Mouse (Mus musculus) regulatory T cell (primary cell): ENCODE data around the gene Atp13a4.

Source experiments
- in situ Hi-C: fragments of 300-600 bp; cut with MboI, MseI; formaldehyde crosslinking; loops from one replicate; pipeline ENCODE4 v1.15.1; 2025; ENCODE audit warnings: high pct_unique_total_duplicates

Gene Atp13a4

DNA sequence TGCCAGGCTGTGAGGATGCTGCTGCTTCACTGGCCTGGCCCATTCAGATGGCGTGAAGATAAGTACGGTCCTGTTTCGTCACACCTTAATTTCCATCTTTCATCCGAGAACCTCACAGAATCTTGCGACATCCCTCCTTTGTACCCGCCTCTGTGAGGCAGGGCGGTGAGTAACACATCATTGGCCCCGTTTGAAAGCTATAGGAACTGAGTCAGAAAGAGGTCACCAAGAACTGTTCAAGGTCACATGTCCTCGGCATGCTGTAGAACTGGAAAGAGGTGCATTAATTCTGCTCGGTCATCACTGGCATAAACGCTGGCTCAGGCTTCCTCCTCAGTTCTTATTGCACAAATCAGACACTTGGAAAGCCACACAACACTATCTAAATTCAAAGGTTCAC, at the start of gene Atp13a4:
Atp13a4 (minus strand) TSS at position 36 of the 400 bp plus-strand sequence.
- in situ Hi-C loops: no loop called here

DNA sequence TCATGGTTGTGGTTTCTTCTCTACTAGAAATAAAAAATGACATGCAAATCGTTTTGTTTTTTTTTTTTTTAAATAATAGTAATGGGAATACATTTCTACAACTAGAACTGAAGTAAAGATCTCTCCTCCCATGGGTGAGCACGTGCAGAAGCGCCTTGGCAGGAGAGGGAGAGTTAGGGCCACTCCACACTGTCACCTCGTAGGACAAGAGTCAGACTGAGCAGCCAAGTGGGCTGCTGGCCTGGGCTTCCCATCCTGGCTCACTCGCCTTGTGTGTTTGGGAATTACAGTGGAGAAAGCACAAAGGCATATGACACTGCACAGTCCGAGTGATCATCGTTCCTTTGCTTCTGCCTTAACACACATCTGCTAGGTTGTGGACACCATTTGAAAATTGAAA, 47.5 kb upstream of the Atp13a4 start:
- in situ Hi-C loops: no loop called here

DNA sequence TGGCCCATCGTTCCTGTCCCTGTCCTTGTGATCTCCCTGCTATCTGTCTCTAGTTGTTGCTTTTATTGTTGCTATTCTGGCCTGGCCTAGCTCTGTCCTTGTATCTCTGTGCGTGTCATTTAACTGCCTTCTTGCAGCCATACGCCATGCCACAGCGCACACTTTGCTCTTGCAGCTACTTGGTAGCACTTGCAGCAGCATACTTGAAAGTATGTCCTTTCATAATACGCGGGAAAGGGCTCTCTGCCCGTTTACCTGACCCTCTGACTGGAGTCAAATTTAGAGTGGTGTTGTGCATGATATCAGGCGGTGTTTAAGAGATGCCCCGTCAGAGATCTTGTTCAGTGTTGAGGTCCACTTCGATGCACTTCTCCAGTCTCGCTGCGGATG, 35.1 kb upstream of the Atp13a4 start:
- in situ Hi-C loops: loop anchor here (10.0 kb wide), 1 partner anchor 985 kb away; no protein-coding TSS in a partner anchor

DNA sequence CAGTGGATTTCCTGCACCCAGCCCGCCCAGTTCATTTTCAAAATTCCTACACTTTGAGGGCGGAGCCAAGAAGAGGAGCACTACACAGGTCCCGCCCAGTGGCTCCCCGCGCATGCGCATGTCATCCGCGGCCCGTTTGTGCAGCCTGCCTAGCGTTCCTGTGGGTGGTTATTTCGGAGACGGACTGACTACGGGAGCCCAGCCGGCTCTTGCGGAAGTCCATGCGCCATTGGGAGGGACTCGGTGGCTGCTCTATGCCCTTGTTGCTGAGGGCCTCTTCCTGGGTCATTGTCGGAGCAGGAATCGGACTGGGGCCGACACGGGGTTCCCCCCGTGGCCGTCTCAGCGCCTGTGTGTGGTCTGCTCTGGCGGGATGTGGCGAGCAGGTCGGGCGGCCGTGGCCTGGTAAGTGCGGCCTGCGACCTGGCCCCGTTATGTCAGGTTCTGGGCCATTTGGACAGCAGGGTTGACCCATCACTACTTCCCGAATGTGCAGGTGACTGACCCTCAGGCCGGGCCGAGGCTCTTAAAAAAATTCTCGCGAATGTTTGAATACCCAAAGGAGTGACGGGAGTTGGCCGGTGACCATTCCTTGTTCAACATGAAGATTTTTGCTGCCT, 34.6 kb upstream of the Atp13a4 start, which contains the start of gene Opa1:
Opa1 (plus strand) TSS at position 168 of the 620 bp plus-strand sequence.
- in situ Hi-C loops: loop anchor here (10.0 kb wide), 1 partner anchor 984 kb away; no protein-coding TSS in a partner anchor

DNA sequence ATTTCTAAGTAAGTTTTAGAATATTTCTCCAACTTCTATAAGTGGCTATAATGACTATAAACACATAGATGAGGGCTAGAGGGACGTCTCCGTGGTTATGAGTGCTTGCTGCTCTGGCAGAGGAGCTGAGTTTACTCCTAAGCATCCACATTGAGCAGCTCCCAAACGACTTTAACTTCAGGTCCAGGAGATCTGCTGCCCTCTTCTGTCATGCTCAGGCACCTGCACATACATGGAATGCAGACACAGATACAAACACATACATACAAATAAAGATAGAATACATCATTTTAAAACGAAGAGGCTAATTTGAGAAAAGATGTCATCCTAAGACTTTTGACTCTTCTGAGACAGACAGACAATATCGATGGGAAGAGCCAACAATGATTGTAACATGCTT, 31.0 kb upstream of the Atp13a4 start:
- in situ Hi-C loops: loop anchor here (10.0 kb wide), 1 partner anchor 981 kb away; no protein-coding TSS in a partner anchor

DNA sequence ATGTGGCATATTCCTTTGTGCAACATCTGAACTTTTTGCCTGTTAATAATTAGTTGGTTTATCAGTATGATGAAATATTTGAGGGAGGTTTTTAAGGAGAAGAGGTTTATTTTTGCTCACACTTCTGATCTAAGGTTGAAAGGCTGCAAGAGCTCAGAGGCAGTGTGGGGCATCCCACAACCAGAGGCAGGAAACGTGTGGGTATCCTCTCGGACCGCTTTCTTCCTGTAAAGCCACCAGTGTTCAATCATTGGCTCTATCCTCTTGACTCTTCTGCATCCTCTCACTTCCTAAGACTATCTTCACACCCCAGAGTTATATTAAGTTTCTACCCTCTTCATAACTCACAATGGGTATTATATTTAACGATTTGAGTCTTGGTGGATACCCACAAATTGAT, 29.3 kb upstream of the Atp13a4 start:
- in situ Hi-C loops: loop anchor here (10.0 kb wide), 1 partner anchor 979 kb away; no protein-coding TSS in a partner anchor

DNA sequence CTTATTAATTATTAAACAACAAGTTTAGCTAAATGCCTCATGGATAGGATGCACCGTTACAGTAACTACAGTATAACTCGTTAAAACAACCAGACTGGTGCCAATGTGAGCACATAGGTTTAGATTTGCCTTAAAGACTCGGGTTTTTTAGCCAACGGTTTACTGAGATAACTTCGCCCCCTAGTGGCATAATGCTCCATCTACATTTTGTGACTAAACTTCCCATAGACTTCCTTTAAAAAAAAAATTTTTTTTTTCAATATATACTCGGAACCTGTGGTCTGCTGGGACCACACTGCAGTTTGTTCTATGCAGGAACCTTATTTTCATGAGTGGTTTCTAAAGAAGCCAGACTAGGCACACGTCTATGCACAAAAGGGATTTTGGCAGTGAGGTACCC, 16.2 kb upstream of the Atp13a4 start:
- in situ Hi-C loops: loop anchor here (5.0 kb wide), 1 partner anchor 724 kb away; no protein-coding TSS in a partner anchor

DNA sequence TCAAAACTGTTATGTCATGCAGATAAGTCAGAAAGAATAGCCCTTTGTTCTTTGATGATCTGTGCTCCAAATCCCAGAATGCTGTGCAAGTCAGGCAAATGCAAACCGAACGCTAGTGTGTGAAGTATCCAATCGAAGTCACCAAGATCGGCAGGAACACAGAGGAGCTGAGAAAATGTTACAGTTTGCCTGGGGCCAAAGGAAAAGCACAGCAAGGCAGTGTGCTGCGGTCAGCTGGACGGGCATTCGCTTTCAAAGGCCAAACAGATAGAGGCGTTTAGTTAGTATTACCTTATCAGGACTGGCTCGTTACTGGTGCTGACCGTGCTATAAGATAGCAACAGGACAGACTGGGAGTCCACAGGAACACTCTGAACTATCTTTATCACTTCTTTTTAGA, 15.8 kb upstream of the Atp13a4 start:
- in situ Hi-C loops: loop anchor here (5.0 kb wide), 1 partner anchor 723 kb away; no protein-coding TSS in a partner anchor

DNA sequence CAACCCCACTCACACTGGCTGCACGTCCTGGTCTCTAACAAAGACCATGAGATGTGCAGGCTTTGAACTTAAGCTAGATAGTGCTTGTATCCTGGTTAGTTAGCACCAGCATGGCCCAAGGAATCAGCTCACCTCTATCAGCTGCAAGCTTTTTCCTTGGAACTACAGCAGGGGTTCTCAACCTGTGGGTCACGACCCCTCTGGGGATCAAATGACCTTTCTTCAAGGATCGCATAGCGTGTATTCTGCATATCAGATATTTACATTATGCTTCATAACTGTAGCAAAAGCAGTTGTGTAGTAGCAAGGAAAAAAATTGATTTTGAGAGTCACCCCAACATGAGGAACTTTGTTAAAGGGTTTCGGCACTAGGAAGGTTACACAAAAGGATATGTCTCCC, 15.0 kb upstream of the Atp13a4 start:
- in situ Hi-C loops: loop anchor here (5.0 to 10.0 kb wide), 2 partner anchors 105 to 722 kb away; no protein-coding TSS in a partner anchor

DNA sequence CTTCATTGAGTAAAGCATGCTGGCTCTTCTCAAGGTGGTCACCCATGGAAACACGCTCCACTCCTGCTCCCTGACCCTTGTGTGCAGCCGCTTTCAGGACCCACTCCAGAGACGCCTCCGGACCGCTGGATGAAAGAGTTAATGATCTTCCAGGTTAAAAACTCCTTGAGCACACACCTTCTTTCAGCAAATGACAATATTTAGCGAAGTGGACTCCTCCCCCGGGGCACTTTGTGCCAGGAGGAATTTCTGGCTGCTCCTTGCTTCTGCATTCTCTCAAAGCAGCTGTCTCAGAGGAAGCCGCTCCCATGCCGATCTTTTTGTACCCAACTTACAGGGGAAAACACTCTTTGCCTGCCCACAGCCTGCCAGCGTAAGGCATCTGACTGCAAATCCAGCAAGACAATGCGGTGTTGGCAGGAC, 3.4 kb downstream of the Atp13a4 start:
- in situ Hi-C loops: no loop called here

DNA sequence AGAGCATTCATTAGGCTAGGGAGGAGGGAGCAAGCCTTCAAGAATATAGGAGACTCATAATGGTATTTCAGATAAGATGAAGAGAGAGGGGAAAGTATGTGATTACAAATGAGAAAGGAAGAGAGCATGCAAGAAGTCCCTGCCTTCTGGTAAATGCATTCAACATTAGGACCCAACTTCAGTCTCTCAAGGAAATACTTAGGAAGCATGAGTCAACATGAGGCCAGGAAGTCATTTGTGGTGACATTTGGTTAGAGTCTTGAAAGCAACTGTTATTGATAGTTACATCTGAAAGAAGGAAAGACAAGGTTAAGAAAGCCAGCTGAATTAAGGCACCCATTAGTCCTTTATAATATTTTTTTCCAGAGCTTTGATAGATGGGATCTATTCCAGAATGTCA, 4.8 kb downstream of the Atp13a4 start:
- in situ Hi-C loops: no loop called here

DNA sequence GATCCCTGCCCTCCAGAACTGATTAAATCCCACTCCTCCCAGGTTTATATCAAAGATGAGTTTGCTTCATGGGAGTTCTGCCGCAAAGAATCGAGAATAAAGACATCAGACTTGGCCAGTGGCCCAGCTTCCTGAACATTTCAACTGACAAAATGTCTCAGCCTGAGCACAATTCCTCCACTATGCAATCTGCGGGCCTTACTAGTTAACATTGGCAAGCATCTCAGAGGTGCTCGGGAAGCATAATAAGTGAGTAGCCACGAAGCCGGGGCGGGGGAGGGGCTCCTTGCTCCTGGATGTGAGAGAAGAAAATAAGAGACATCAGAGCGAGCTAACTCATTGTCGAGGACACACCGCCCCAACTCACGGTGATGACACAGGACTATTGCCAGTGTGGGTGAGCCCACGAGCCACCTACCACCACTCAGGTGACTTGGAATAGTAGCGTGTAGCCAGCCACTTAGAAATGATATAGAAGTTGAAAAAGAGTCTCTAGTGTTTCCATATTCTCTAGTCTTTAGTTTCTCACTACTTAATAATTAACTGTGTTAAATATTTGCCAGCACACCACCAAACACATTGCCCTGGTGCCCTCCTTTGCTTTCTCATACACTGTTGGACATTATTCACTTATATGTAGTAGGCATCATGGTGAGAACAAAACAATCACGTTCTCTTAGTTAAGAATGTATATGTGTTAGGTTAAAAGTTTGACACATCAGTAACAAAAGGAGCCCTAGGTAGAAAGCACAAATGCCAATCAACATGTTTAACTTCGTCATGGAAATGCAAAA, 8.1 kb downstream of the Atp13a4 start:
- in situ Hi-C loops: no loop called here

DNA sequence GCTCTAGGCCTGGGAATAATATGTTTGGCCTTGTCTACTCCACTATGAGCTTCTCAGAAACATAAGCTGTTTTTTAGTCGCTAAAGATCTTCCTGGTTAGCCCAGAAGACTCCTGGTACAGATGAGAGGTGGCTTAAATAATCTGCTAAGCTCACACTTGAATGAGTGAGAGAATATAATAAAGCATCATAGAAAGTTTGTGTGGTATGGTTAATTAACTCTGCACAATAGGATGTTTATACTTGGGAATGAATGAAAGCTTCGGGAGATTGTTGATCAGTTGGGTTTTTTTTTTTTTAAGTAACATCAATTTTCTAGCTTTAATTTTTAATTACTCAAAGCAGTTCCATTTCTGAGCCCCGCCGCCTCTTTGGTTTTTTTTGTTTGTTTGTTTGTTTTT, 8.8 kb downstream of the Atp13a4 start:
- in situ Hi-C loops: no loop called here

DNA sequence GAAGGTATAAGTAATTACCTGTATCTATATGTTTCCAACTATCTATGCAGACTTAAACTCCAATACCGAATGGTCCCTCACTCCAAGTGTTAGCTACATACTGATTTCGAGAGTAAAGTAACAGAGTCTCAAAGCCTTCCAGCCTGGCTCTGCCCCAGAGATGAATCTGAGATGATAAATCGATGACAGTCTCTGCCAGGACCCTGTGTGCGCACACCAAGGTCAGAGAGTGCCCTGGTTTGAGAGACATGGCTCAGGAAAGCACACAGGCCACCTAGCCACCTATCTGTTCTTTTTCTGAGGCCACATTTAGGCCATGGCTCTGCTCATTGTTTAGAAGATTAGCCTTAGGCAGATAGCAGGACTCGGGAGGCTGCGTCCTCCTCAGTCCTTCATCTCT, 11.0 kb downstream of the Atp13a4 start:
- in situ Hi-C loops: no loop called here

DNA sequence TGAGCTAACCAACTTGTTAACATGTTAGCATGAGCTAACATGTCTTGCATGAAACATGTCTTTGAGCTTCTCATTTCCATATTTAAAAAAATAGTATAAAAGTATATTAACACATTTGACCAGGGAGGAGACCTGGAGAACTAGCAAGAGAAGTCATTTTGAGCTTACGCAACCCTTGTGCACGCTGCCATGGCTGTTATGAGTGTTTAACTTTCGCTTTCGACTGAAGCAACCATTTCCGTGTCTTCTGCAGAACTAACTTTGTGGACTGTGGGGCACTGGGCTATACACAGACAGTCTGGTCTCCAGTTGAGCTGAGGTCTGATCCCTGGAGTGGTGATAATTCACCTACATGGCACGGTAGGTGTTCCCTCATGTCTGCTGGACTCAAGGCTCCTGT, 17.6 kb downstream of the Atp13a4 start:
- in situ Hi-C loops: no loop called here

DNA sequence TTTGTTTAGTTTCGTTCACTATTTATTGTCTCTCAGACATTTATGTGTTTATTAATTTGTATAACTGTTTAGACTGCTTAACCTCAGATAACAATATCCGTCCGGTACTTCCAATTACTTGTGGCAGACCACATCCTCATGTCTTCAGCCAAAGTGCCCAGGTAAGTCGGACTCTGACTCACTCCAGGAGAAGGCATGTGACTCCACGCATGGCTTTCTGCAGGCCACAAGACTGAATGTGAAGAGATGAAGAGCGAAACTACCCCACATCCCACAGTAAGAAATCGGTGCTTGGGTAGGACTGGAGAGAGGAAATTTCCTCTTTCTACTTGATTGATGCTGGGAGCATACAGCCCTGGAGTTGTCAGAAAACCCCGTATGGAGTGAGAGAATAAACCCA, 18.1 kb downstream of the Atp13a4 start:
- in situ Hi-C loops: no loop called here

DNA sequence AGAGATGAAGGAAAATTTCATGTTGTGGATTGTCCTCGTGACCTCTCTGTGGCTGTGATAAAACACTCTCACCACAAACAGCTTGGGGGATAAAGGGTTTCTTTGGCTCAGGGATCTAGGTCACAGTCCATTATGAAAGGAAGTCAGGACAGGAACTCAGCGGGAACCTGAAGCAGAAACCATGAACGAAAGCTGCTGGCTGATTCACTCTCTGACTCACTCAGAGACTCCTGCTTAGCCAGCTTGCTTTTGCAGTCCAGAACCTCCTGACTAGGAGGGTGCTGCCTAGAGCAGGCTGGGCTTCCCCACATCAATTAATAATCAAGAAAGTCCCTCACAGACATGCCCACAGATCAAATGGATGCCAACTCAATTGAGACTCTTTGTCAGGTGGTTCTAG, 32.2 kb downstream of the Atp13a4 start:
- in situ Hi-C loops: no loop called here

DNA sequence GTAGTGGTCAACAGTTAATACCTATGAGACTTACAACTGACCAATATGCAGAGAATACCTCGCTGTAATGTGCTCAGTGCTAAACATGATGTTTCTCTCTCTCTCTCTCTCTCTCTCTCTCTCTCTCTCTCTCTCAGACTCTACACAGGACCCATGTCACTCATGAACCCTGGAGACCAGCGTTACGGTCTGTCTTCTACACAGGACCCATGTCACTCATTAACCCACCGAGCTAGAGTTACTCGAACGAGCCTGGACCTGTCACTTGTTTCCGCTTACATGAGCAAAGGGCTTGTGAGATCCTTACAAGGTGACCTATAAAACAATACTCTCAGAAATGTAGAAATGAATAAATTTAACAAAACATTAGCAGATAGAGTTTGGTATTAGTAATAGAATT, 33.9 kb downstream of the Atp13a4 start:
- in situ Hi-C loops: no loop called here

DNA sequence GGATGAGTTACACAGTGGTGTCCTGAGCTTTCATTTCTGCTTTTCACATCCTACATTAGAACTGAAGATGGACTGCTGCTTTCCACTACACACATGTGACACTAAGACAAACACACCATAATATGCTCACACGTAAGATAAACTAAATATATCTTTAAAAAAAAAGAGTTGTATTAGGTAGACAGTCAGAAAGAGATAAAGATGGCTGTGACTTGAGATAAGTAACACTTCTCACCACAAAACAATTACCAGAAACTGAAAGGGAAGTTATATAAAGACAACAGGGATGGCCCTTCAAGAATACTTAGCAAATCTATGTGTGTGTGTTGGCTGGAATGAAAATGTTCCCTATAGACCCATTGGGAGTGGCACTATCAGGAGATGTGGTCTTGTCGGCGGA, 34.8 kb downstream of the Atp13a4 start:
- in situ Hi-C loops: no loop called here

DNA sequence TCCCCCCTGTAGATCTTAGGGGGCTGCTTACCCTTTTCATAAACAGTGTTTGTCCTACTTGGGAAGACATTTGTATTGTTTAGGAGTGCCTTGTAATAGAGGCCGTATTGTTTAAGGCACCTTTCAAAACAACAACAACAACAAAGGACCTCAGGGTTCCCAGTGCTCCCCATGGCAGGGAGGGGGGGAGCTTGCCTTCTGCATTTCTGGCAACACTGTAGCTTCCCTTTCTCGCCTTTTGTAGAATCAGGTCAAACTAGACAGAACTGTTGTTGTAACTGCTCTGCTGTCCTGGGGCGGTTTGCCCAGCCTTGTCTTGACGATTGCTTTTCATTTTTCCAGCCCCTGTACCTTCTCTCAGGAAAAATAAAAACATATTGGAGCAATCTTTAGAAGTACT, 40.0 kb downstream of the Atp13a4 start:
- in situ Hi-C loops: no loop called here

DNA sequence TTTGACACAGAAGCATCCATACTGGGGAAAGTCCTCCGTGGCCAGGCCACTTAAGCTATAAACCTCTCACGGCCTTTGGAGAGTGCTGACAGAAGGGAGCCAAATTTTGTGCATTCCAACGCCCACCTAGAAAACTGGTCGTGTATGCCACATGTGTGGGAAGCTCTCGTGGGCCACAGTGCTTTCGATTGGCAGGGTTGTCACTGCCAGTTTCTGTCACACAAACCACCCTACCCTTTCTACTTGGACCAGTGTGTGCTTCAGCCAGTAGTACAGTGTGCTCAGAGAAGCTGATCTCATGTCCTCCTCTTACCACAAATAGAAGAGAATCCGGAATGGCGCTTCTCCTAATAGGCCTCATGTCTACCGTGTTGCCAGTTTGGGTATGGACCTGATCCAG, 40.5 kb downstream of the Atp13a4 start:
- in situ Hi-C loops: no loop called here

DNA sequence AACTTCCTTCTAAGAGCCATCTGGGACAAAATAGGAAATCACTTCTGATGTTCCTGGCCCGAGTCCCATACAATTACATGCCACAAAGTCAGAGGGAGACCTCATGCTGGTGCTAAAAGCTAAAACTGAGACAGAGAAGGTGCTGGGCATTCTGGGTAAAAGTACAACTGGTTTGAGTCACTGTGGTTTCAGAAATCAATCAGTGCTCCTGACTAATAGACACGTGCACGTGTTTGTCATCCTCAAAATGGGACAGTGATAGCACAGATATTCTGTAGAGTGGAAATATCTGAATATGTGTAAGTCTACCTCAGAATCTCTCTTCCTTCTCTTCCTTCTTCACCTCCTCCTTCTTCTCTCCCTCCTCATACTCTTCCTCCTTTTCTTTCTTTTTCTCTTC, 53.6 kb downstream of the Atp13a4 start:
- in situ Hi-C loops: no loop called here

DNA sequence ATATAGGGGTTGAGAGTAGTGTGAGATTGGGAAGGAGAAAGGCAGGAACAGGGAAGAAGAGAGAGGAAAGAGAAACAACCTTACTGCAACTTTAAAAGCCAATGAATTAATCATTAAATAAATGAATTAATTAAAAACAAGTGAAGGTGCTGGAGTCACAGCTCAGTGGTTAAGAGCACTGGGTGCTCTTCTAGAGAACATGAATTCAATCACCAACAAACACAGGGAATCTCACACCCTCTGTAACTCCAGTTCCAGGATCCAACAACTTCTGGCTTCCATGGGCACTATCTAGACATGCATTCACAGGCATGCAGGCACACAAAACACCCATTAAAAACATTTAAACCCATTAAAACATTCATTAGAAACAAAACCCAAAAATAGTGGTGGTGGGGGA, 63.2 kb downstream of the Atp13a4 start:
- in situ Hi-C loops: no loop called here
